Mouse (Mus musculus) right cerebral cortex, postnatal 14 days (tissue): ENCODE measurements at regions not wholly inside any gene's neighbourhood (a gene's known extent, or its start where the extent isn't known, plus 50 kb on each side); places are given as distances from the start of the nearest gene placed in this dataset.

Experiments used
- DNase-seq: peaks from one replicate; pipeline ENCODE4 v3.0.0; 2022

DNA sequence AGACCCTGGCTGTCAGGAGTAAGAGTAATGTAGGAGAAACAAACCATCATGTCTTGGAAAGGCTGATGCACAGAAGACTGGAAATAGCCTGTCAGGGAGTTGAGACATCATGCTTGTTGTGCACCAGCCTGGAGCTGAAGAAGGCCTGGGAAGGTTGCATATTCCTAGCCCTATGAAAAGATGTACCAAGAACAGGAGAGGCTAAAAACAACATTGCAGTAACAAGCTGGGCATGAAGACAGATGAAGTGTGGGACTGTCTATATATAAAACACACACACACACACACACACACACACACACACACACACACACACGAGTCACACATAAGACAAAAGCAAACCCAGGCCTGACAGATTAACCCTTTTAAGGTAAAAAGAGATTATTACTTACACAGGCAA is 185.1 kb upstream of the Tmem72 start:
- DNase-seq, result peak; percentile 18

GRCm38 (mm10) chr6:116902371-116902770 is 185.7 kb upstream of the Tmem72 start:
- DNase-seq, result no peak

DNA sequence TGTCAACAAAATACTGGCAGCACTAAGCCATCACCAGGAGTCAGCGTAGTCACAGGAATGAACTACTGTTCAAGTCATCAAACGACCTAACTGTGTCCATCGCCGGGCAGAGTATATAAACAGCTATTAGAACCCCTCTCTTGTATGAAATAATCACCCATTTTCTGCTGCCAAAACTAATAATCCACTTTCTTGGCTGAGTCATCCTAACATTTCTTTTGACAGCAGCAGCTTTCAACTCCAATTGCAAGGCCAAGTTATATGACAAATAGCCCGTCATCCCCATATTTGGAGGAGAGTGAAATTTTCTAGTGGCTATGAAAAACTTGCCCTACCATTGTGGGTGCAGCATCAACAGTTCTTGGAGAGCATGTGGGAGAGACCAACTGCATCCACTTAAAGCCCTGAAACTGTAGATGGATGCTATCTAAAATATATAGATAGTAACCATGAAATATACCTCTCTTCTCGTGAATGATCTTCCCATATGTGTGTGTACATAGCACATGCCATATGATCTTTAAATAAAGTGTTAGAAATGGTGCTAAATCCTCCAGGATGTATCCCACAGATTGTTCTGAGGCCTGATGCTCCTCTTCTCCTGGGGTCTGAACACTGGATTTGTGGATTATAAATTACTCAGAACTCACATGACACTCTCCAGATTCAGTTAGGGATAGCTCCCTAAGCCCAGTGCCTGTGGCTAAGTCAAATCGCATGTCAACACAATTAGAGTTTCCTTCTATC is 189.9 kb upstream of the Tmem72 start:
- no peak for DNase-seq

- DNase-seq, result no peak
Measured at GRCm38 (mm10) chr6:116910607-116911006, 193.9 kb upstream of the Tmem72 start.

DNA sequence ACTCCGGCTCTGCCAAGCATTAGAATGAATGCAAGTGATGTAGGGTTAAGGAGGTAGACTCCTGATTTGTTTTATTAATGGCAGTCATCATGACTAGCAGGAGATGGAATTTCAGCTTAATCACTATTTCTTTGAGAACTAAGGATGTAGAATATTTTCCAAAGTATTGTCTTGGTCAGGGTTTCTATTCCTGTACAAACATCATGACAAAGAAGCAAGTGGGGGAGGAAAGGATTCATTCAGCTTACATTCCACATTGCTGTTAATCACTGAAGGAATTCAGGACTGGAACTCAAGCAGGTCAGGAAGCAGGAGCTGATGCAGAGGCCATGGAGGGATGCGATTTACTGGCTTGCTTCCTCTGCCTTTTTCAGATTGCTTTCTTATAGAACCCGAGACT is 195.4 kb upstream of the Tmem72 start:
- no peak for DNase-seq

DNA sequence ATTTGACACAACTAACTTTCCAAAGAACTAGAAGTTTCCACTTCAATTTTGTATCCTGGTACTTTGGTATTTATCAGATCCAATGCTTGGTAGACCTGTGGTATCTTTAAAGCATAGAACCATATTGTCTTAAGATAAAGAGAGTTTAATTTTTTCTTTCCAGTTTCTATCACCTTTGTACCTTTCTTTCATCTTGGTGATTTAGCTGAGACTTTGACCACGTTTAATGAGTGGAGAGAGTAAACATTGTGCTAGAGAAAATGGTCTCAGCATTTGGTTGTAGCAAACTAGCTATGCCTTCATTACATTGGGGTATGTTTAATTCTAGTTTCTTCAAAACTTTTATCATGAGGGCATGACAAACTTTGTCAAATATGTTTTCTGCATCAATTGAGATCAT is 197.4 kb upstream of the Tmem72 start:
- no peak for DNase-seq

GRCm38 (mm10) chr6:116935024-116935423 is 218.3 kb upstream of the Tmem72 start:
- DNase-seq, result no peak

GRCm38 (mm10) chr6:116941576-116941975 is 224.9 kb upstream of the Tmem72 start:
- no peak for DNase-seq

DNA sequence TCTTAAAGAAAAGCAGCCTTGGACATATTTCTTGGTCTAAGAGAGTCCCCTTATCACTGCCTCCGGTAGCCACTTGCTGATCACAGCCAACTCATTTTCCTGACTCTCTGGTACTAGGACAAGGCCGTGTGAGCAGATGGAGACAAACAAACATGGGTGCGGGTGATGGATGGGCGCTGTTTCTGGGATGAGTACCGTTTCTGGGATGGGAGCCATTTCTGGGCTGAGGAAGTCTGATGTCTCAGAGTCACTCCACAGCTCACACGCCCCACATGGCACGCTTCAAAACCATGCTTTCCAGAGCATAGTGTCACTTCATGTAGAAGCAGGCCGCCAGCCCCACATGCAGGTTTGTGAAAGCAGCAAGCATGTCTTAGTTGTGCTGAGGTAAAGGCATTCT is 225.6 kb upstream of the Cxcl12 start:
- peak; percentile 9 for DNase-seq

DNA sequence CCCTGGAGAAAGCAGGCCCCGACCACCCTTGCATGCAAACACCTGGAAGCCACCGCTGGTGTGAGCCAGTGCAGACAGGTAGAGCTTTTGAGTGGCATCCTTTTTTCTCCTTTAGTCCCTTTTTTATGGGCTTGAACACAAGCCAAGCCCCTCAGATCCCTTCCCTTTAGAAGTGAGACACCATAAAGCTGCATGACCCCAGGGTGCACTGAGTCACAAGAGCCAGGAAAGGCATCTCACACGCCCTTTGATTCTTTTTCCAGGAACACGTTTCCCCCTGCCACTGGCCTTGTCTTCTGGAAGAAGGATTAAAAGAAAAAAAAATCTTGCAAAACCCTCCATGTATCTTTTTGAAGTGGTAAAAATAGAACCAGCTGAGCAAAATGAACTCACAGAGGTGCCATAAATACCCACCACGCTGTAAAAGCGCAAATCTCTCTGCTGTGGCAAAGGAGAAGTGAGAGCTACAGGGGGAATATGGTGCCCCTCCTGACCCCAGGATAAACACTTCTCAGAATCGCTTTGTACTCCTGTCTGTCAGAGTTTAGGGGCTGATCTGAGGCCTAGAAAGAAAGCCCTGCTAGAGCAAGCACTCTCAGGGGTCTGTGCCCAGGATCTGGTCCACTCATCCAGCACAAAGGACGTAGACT is 222.1 kb upstream of the Cxcl12 start:
- DNase-seq, result no peak

DNA sequence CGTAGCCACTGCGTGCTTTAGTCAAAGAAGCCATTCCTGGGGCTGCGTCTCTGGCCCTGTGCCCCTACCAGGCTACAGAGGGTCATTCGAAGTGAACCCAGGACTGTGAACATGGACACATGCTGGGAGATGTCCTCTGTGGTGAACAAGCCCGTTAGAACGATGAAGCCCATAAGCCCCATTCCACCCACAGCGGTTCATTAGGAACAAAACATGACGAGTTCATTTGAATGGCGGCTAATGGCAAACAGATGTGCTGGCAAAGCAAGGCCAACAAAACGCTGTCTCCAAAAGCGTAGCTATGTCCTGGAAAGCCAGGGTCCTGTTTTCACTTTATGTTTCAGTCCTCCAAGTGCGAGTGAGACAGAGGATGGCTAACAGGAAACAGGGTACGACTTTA is 208.7 kb upstream of the Cxcl12 start:
- DNase-seq, result no peak

DNA sequence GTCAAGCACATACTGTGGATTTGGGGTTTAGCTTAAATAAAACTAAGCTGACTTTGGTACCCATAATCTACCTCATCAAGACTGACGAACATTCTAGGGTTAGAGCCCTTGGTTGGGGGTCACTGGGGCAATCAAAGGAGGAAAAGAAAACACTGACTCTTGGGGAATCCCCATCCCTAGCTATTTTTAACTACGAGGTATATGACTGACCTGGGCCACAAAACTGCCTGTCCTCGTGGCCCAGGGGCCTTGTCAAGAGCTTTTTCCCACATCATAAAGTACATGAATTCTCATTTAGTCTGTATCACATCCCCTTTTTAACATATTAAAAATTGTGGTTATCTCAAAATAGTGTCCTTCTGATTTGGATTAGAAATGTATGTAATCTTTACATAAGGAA is 207.7 kb upstream of the Cxcl12 start:
- DNase-seq, result no peak

- DNase-seq, result peak; percentile 11
Measured at GRCm38 (mm10) chr6:116966436-116966835, 201.9 kb upstream of the Cxcl12 start.

DNA sequence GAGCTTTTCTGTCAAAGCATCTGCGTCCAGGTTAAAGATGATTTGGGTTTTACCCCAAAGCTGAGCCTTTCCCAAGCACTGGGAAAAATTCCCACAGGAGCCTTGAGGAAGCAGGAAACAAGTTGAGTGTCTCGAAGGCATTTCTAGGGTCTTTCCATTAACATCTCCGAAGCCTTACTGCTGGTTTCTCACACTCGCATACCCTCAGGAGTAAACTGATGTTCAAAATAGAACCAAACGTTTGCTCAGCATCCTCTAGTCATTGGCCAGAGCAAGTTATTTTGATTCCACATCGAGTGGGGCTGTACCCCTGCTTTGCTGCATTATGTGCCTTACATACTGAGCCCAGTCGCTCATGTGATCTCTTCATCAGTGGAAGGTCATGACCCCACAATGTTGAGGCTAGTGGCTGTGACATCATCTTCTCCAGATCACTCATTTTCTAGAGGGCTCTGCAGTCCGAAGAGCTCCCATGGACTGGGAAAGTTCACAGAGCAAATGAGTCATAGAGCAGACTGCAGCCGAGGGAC is 198.9 kb upstream of the Cxcl12 start:
- DNase-seq, result no peak

DNA sequence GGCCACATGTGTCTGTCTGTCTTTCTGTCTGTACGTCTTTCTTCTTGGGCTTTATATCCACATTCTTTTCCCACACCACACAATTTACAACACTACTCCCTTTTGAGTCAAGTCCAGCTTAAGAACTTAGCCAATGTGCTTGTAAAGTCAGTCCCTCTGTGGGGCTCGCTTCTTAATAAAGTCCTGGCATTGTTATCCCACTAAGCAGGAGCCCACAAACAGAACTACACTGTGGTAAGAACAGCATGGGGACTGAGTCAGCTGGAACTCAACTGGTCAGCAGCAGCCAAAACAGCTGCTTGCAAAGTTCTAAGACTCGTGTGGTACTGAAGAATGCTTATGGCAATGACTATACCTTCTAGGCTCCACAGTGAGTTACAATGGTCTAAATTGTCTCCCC is 193.5 kb upstream of the Cxcl12 start:
- no peak for DNase-seq

GRCm38 (mm10) chr6:116980349-116980995 is 187.9 kb upstream of the Cxcl12 start:
- DNase-seq, result no peak

DNA sequence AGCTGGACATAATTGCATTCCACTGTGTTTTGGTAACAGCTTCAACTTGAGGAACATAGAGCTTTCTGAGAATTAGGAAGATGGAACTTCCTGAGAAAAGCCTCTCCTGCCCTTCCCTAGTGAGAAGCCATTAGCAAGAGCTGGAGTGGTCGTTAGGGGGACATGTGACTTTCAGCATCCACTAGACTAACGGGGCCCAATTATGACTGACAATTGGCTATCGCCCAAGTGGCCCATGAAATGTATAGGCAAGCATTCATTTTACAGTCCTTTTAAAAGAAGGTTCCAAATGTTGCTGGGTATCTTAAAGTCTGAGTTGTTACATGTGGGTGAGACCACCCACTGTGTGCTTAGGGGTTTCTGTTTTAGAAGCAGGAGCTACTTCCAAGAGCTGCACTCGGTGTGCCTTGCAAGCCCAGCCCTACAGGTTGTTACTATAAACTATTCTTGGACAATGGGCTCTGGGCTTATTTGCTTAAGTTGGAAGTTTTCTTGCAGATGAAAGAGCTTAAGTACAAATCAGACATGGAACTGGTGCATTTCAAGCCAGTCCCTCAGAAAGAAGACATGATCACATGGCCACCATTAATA is 183.1 kb upstream of the Cxcl12 start:
- DNase-seq, result no peak

- no peak for DNase-seq
Measured at GRCm38 (mm10) chr6:116986266-116987000, 181.9 kb upstream of the Cxcl12 start.

- no peak for DNase-seq
Measured at GRCm38 (mm10) chr6:116987243-116987642, 181.1 kb upstream of the Cxcl12 start.

- no peak for DNase-seq
Measured at GRCm38 (mm10) chr6:116998948-116999682, 169.2 kb upstream of the Cxcl12 start.

- DNase-seq, result no peak
Measured at GRCm38 (mm10) chr6:116999940-117000339, 168.4 kb upstream of the Cxcl12 start.
